Mouse (Mus musculus): ENCODE measurements at regions not wholly inside any gene's neighbourhood (a gene's known extent, or its start where the extent isn't known, plus 50 kb on each side); places are given as distances from the start of the nearest gene placed in this dataset.
"Not testable (repeated sequence)": the region's sequence is repeated elsewhere in the genome, so short reads cannot be mapped to it uniquely, and the experiment has no call there.

DNA sequence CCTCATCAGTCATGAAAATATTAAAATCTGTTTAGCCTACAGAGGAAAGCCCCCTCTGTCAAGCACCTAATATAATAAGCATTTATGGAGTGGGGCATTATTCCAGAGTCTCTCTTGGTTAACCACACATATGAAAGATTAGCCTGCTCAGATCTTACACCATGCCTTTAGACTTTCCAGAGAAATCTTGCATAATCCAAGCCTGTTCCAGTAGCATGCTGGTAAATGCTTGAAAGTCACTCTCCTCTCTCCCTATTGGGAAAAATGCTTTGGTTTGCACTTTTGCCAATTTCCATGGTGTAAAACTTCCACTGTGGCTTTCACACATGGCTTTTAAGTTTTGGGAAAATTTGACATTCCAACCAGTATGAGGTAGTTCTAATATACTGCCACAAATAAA is 192.1 kb upstream of the Tmc3 start:
- TF ChIP-seq CTCF (conservative IDR thresholded peaks at IDR 0.05; ENCODE audit: insufficient read depth, insufficient read length, low read depth, low read length) (no peak), POLR2A (IDR thresholded peaks at IDR 0.05; ENCODE audit: low read depth, low read length) (no peak)
- H3K27ac ChIP-seq (ENCODE audit: insufficient read depth, low read depth, low read length) = no peak overlapping the region
- H3K27me3 ChIP-seq (replicated peaks; ENCODE audit: control insufficient read depth, insufficient read depth, low read length) = no peaks in the 10 kb centered on the region
- H3K4me1 ChIP-seq (ENCODE audit: control insufficient read depth, insufficient read depth, low read length) = no peaks in the 10 kb centered on the region
- H3K4me3 ChIP-seq (ENCODE audit: insufficient read depth, low read depth, low read length) = no peak overlapping the region
- no peak for DNase-seq
- no peaks in the 10 kb centered on the region for H3K36me3 ChIP-seq (ENCODE audit: control insufficient read depth, insufficient read depth, low read length)

DNA sequence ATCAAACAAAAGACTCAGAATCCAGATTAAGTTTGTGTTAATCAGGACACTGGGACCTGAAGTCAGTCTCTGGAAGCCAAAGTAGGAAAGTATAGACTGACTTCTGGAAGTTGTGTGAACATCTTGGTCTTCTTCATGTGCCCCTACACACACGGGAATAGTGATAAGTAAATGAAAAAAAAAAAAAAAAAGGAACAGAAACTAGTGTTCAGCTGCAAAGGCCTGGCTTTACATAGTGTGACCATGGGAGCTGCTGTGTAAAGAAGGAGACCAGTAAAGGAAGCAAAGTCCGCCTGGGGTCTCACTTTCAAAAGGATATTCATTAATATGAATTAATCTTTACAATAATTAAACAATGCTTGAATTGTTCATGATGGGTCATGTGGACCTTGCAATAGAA is 190.6 kb upstream of the Tmc3 start:
- Histone ChIP-seq H3K27me3 (replicated peaks; ENCODE audit: control insufficient read depth, insufficient read depth, low read length) (no peaks in the 10 kb centered on the region), H3K27ac (ENCODE audit: insufficient read depth, low read depth, low read length) (no peak overlapping the region), H3K36me3 (ENCODE audit: control insufficient read depth, insufficient read depth, low read length) (no peaks in the 10 kb centered on the region), H3K4me3 (ENCODE audit: insufficient read depth, low read depth, low read length) (no peak overlapping the region), H3K4me1 (ENCODE audit: control insufficient read depth, insufficient read depth, low read length) (no peaks in the 10 kb centered on the region)
- no peak for DNase-seq
- 81% methylated on average over 2 of the region's 2 CpGs for WGBS
- no peak for TF ChIP-seq CTCF (conservative IDR thresholded peaks at IDR 0.05; ENCODE audit: insufficient read depth, insufficient read length, low read depth, low read length)
- TF ChIP-seq POLR2A (IDR thresholded peaks at IDR 0.05; ENCODE audit: low read depth, low read length) = no peak

DNA sequence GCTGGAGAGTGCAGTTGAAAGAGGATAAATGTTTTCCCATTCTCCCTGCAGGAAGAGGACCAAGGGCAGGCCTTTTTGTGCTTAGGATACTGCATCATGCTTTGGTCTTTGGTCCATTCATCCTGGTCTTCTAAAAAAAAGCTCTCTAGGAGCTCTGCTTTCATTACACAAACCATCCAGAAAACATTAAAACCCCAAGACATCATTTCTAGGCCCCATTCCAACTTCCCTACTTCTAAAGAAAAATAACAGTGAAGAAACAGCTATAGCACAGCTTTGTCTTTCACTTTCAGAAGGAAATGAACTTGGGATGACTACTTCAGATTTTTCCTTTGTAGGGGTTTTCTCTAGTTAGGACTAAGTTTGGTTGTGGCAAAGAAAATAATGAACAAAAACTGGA is 185.1 kb upstream of the Tmc3 start:
- Histone ChIP-seq H3K27ac (ENCODE audit: insufficient read depth, low read depth, low read length) (no peak overlapping the region), H3K27me3 (replicated peaks; ENCODE audit: control insufficient read depth, insufficient read depth, low read length) (no peaks in the 10 kb centered on the region), H3K4me1 (ENCODE audit: control insufficient read depth, insufficient read depth, low read length) (no peaks in the 10 kb centered on the region), H3K4me3 (ENCODE audit: insufficient read depth, low read depth, low read length) (no peak overlapping the region), H3K36me3 (ENCODE audit: control insufficient read depth, insufficient read depth, low read length) (no peaks in the 10 kb centered on the region)
- no peak for DNase-seq
- TF ChIP-seq CTCF (conservative IDR thresholded peaks at IDR 0.05; ENCODE audit: insufficient read depth, insufficient read length, low read depth, low read length) (no peak), POLR2A (IDR thresholded peaks at IDR 0.05; ENCODE audit: low read depth, low read length) (no peak)

DNA sequence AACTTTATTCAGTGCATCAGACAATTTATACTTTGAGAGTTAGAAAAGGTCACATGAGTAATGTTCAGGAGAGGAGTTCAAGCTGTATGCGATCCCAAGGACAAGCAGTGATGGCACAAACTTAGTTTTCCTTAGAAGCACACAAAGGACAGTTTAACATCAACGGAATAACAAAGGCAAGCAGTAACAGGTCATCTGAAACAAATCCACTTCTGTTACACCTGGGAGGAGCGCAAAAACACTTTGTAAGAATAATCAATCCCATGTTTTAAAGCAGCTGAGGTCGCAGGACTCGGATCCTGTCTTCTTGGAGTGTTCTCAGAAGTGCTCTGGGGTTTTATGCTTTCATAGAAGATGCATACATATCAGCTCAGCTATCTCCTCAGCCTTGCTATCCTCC is 183.7 kb upstream of the Tmc3 start:
- Histone ChIP-seq H3K27ac (ENCODE audit: insufficient read depth, low read depth, low read length) (no peak overlapping the region), H3K4me1 (ENCODE audit: control insufficient read depth, insufficient read depth, low read length) (no peaks in the 10 kb centered on the region), H3K4me3 (ENCODE audit: insufficient read depth, low read depth, low read length) (no peak overlapping the region), H3K27me3 (replicated peaks; ENCODE audit: control insufficient read depth, insufficient read depth, low read length) (no peaks in the 10 kb centered on the region), H3K36me3 (ENCODE audit: control insufficient read depth, insufficient read depth, low read length) (no peaks in the 10 kb centered on the region)
- 83% methylated on average over 5 of the region's 5 CpGs for whole genome bisulfite sequencing
- TF ChIP-seq CTCF (conservative IDR thresholded peaks at IDR 0.05; ENCODE audit: insufficient read depth, insufficient read length, low read depth, low read length) (no peak), POLR2A (IDR thresholded peaks at IDR 0.05; ENCODE audit: low read depth, low read length) (no peak)
- no peak for DNase-seq

DNA sequence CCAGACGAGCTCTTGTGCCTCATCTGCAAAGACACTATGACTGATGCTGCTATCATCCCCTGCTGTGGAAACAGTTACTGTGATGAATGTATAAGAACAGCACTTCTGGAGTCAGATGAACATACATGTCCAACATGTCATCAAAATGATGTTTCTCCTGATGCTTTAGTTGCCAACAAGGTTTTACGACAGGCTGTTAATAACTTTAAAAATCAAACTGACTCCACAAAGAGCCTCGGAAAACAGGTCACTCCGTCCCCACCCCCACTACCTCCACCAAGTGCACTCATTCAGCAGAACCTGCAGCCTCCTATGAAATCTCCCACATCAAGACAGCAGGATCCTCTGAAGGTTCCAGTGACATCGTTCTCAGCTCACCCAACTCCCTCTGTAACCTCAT is 172.0 kb upstream of the Tmc3 start:
- H3K27ac ChIP-seq (ENCODE audit: insufficient read depth, low read depth, low read length); DNase-seq; H3K36me3 ChIP-seq (ENCODE audit: control insufficient read depth, insufficient read depth, low read length); H3K4me1 ChIP-seq (ENCODE audit: control insufficient read depth, insufficient read depth, low read length); H3K27me3 ChIP-seq (replicated peaks; ENCODE audit: control insufficient read depth, insufficient read depth, low read length); H3K4me3 ChIP-seq (ENCODE audit: insufficient read depth, low read depth, low read length): not testable (repeated sequence)
- WGBS = 78% methylated on average over 5 of the region's 5 CpGs

DNA sequence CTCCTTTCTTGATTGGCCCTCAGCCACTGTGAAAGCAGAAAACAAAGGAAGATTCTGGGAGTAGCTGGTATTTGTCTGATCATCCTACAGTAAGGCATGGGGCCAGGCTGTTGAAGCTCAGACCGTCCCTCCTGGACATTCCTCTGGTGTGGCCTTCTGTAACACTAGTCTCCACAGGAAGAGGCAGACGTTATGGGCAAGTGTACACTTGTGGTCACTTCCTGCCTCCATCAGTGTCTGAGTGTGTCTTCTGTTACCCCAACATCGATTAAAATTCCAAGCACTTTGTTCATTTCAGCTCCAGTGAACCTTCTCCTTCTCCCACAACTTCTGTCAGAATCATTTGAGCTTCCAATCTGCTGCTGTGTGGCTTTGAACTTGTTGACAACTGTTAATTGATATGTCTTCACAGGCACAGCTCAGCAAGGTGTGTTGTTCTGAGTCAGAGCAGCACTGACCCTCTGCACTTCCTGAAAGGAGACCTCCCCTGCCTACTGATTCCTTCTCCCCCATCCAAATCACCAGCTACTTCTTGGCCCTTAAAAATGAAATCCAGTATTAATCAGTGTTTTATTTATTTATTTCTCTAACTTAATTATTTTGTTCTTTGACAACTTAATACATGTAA is 154.7 kb upstream of the Tmc3 start:
- Histone ChIP-seq H3K36me3 (ENCODE audit: control insufficient read depth, insufficient read depth, low read length) (no peaks in the 10 kb centered on the region), H3K4me3 (ENCODE audit: insufficient read depth, low read depth, low read length) (no peak overlapping the region), H3K27ac (ENCODE audit: insufficient read depth, low read depth, low read length) (no peak overlapping the region), H3K27me3 (replicated peaks; ENCODE audit: control insufficient read depth, insufficient read depth, low read length) (no peaks in the 10 kb centered on the region), H3K4me1 (ENCODE audit: control insufficient read depth, insufficient read depth, low read length) (no peaks in the 10 kb centered on the region)
- no peak for DNase-seq
- WGBS = 27% methylated on average over 3 of the region's 3 CpGs
- TF ChIP-seq CTCF (conservative IDR thresholded peaks at IDR 0.05; ENCODE audit: insufficient read depth, insufficient read length, low read depth, low read length) (no peak), POLR2A (IDR thresholded peaks at IDR 0.05; ENCODE audit: low read depth, low read length) (no peak)

DNA sequence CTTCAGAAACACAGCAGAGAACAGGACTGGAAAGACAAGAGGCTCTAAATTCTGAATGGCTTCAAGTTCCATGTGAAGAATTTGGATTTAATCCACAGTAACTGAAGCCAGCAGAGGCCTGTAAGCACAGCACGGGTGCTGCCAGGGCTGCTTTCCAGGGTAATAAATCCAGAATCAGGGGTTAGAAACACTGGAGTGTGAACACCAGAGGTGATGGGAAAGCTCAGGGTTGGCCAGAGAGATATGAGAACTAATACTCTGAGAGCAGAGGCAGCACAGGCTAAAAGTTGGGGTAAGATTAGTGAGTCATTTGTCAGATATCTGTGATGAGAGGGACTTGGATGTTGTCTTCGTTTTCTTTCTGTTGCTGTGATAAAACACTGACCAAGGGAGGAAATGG is 153.6 kb upstream of the Tmc3 start:
- Histone ChIP-seq H3K27ac (ENCODE audit: insufficient read depth, low read depth, low read length) (no peak overlapping the region), H3K27me3 (replicated peaks; ENCODE audit: control insufficient read depth, insufficient read depth, low read length) (no peaks in the 10 kb centered on the region), H3K4me3 (ENCODE audit: insufficient read depth, low read depth, low read length) (no peak overlapping the region), H3K4me1 (ENCODE audit: control insufficient read depth, insufficient read depth, low read length) (no peaks in the 10 kb centered on the region), H3K36me3 (ENCODE audit: control insufficient read depth, insufficient read depth, low read length) (no peaks in the 10 kb centered on the region)
- 22% methylated on average over 2 of the region's 2 CpGs for WGBS
- DNase-seq = peak; percentile 64
- no peak for TF ChIP-seq POLR2A (IDR thresholded peaks at IDR 0.05; ENCODE audit: low read depth, low read length)
- TF ChIP-seq CTCF (conservative IDR thresholded peaks at IDR 0.05; ENCODE audit: insufficient read depth, insufficient read length, low read depth, low read length) = no peak

DNA sequence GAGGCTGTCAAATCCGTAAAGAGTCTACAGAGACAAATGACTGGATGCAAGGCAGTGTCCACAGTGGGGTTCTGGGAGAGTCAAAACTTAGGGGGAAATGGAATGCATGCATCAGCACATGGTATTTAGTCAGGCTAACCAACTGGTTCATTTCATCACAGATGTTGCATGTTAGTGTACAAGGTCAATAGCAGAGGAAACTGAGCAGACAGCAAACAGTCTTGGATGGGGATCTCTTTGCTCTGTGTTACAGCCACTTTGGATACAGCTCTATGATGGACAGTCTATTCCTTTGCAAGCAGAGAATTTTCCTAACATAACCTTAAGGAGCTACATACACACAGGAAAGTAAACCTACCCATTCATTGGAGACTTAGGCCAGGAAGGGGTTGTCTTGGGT is 151.9 kb upstream of the Tmc3 start:
- Histone ChIP-seq H3K27me3 (replicated peaks; ENCODE audit: control insufficient read depth, insufficient read depth, low read length) (no peaks in the 10 kb centered on the region), H3K36me3 (ENCODE audit: control insufficient read depth, insufficient read depth, low read length) (no peaks in the 10 kb centered on the region), H3K4me1 (ENCODE audit: control insufficient read depth, insufficient read depth, low read length) (no peaks in the 10 kb centered on the region), H3K27ac (ENCODE audit: insufficient read depth, low read depth, low read length) (no peak overlapping the region), H3K4me3 (ENCODE audit: insufficient read depth, low read depth, low read length) (no peak overlapping the region)
- 76% methylated on average over 1 of the region's 1 CpGs for WGBS
- TF ChIP-seq POLR2A (IDR thresholded peaks at IDR 0.05; ENCODE audit: low read depth, low read length) (no peak), CTCF (conservative IDR thresholded peaks at IDR 0.05; ENCODE audit: insufficient read depth, insufficient read length, low read depth, low read length) (no peak)
- peak; percentile 12 for DNase-seq
